Mouse (Mus musculus) midbrain, embryonic 13.5 days (tissue): ENCODE measurements around the gene Lzts3. TPM values are rescaled to one million over a fixed set of nuclear protein-coding genes. Genes with fewer than 3 reads are reported as not detected.
"Not testable (repeated sequence)": the region's sequence is repeated elsewhere in the genome, so short reads cannot be mapped to it uniquely, and the experiment has no call there.

Experiments
- ATAC-seq: fragments of 200-750 bp; cut with Nextera tagmentation; 2 replicates; pipeline ENCODE4 v1.8.0; 2017; ENCODE audit warnings: mild to moderate bottlenecking, moderate TSS enrichment, moderate library complexity
- H3K27ac ChIP-seq: fragments of 300-500 bp; sonication (generic); 2 replicates; pipeline ENCODE4 v1.5.1; 2015; ENCODE audit warnings: inconsistent platforms, mild to moderate bottlenecking, moderate library complexity
- H3K27me3 ChIP-seq: fragments of 300-500 bp; sonication (generic); 2 replicates; pipeline ENCODE4 v1.6.1; 2015; ENCODE audit warnings: mild to moderate bottlenecking, inconsistent platforms
- H3K36me3 ChIP-seq: fragments of 300-500 bp; sonication (generic); 2 replicates; pipeline ENCODE4 v1.6.1; 2015; ENCODE audit warnings: mild to moderate bottlenecking, inconsistent platforms
- H3K4me1 ChIP-seq: fragments of 300-500 bp; sonication (generic); replicated peaks from 2 replicates; pipeline ENCODE4 v1.6.1; 2015; ENCODE audit warnings: inconsistent platforms
- H3K4me2 ChIP-seq: fragments of 300-500 bp; sonication (generic); replicated peaks from 2 replicates; pipeline ENCODE4 v1.6.1; 2015; ENCODE audit warnings: moderate library complexity, mild to moderate bottlenecking, inconsistent platforms
- H3K4me3 ChIP-seq: fragments of 300-500 bp; sonication (generic); replicated peaks from 2 replicates; pipeline ENCODE4 v1.5.1; 2015; ENCODE audit warnings: mild to moderate bottlenecking, inconsistent platforms
- H3K9ac ChIP-seq: fragments of 300-500 bp; sonication (generic); replicated peaks from 2 replicates; pipeline ENCODE4 v1.6.1; 2015; ENCODE audit warnings: mild to moderate bottlenecking, inconsistent platforms
- H3K9me3 ChIP-seq: fragments of 300-500 bp; sonication (generic); 2 replicates; pipeline ENCODE4 v1.6.1; 2016; ENCODE audit warnings: mild to moderate bottlenecking, inconsistent platforms
- WGBS: fragments of 180-500 bp; shearing (Covaris S2); methylation state at CpG from one replicate; pipeline ENCODE4 v1.1.7; 2015; 5-methylcytosine and 5-hydroxymethylcytosine counted together
- polyA plus RNA-seq: library from polyadenylated mRNA; unstranded; fragments of >200 nt; fragmentation: Nextera tagmentation; extraction: Ambion mirVana; gene quantifications from 2 replicates; pipeline ENCODE4 v1.2.1, GENCODE M21; 2015

Lzts3 gene
- polyA plus RNA-seq, 1 experiment from 2014 or later: 9.2 TPM

GRCm38 (mm10) chr2:130656536-130656935, 13.9 kb upstream of the Lzts3 start:
- Histone ChIP-seq H3K9ac (no peak overlapping the region), H3K36me3 (peaks cover 81% of the 10 kb centered on the region), H3K9me3 (no peaks in the 10 kb centered on the region), H3K4me1 (no peaks in the 10 kb centered on the region), H3K27ac (no peak overlapping the region), H3K4me2 (no peak overlapping the region), H3K27me3 (no peaks in the 10 kb centered on the region), H3K4me3 (no peak overlapping the region)
- 91% methylated on average over 9 of the region's 9 CpGs for WGBS
- no peak for ATAC-seq

- Histone ChIP-seq H3K9me3 (no peaks in the 10 kb centered on the region), H3K27ac (no peak overlapping the region), H3K27me3 (no peaks in the 10 kb centered on the region), H3K9ac (no peak overlapping the region), H3K4me3 (no peak overlapping the region), H3K4me1 (no peaks in the 10 kb centered on the region), H3K4me2 (no peak overlapping the region), H3K36me3 (peaks cover 80% of the 10 kb centered on the region)
- no peak for ATAC-seq
- 94% methylated on average over 6 of the region's 6 CpGs for WGBS
Observed at GRCm38 (mm10) chr2:130655660-130656339, 13.2 kb upstream of the Lzts3 start.

- Histone ChIP-seq H3K4me2 (no peak overlapping the region), H3K27ac (no peak overlapping the region), H3K4me3 (no peak overlapping the region), H3K9me3 (no peaks in the 10 kb centered on the region), H3K9ac (no peak overlapping the region), H3K36me3 (peaks cover 84% of the 10 kb centered on the region), H3K27me3 (no peaks in the 10 kb centered on the region), H3K4me1 (no peaks in the 10 kb centered on the region)
- 95% methylated on average over 1 of the region's 1 CpGs for WGBS
- ATAC-seq: no peak
Observed at GRCm38 (mm10) chr2:130653760-130654159, 11.2 kb upstream of the Lzts3 start.

GRCm38 (mm10) chr2:130653303-130653702, 10.7 kb upstream of the Lzts3 start:
- peaks cover 80% of the 10 kb centered on the region for H3K36me3 ChIP-seq
- H3K27ac ChIP-seq: no peak overlapping the region
- no peaks in the 10 kb centered on the region for H3K9me3 ChIP-seq
- no peaks in the 10 kb centered on the region for H3K27me3 ChIP-seq
- ATAC-seq: no peak
- 94% methylated on average over 2 of the region's 2 CpGs for WGBS
- H3K9ac ChIP-seq: no peak overlapping the region
- no peaks in the 10 kb centered on the region for H3K4me1 ChIP-seq
- H3K4me3 ChIP-seq: no peak overlapping the region
- no peak overlapping the region for H3K4me2 ChIP-seq

GRCm38 (mm10) chr2:130649028-130649427, 6.4 kb upstream of the Lzts3 start:
- H3K4me3 ChIP-seq, H3K27me3 ChIP-seq, H3K27ac ChIP-seq, H3K4me1 ChIP-seq, ATAC-seq, H3K9me3 ChIP-seq, H3K9ac ChIP-seq, H3K4me2 ChIP-seq: not testable (repeated sequence)
- H3K36me3 ChIP-seq: peaks cover 39% of the 10 kb centered on the region
- 87% methylated on average over 6 of the region's 6 CpGs for whole genome bisulfite sequencing

- Histone ChIP-seq H3K4me2 (no peak overlapping the region), H3K27me3 (peaks cover 12% of the 10 kb centered on the region), H3K36me3 (peaks cover 10% of the 10 kb centered on the region), H3K27ac (no peak overlapping the region), H3K4me3 (no peak overlapping the region), H3K4me1 (peaks cover 15% of the 10 kb centered on the region), H3K9me3 (no peaks in the 10 kb centered on the region), H3K9ac (no peak overlapping the region)
- ATAC-seq: no peak
- WGBS: 87% methylated on average over 4 of the region's 4 CpGs
Observed at GRCm38 (mm10) chr2:130645198-130645597, 2.6 kb upstream of the Lzts3 start.

GRCm38 (mm10) chr2:130642197-130642660, 374 bp downstream of the Lzts3 start:
- ATAC-seq: peak; percentile 80
- no peaks in the 10 kb centered on the region for H3K36me3 ChIP-seq
- H3K4me2 ChIP-seq: peak overlapping the region; percentile 90
- H3K4me1 ChIP-seq: peaks cover 15% of the 10 kb centered on the region
- H3K9me3 ChIP-seq: no peaks in the 10 kb centered on the region
- peak overlapping the region; percentile 83 for H3K9ac ChIP-seq
- 0 out of 2 replicates have a peak overlapping the region, but pooled peaks have one; percentile 47 for H3K27ac ChIP-seq
- peaks cover 33% of the 10 kb centered on the region for H3K27me3 ChIP-seq
- under 1% methylated on average over 26 of the region's 27 CpGs for WGBS
- peak overlapping the region; percentile 73 for H3K4me3 ChIP-seq

- no peaks in the 10 kb centered on the region for H3K36me3 ChIP-seq
- peak overlapping the region; percentile 90 for H3K4me2 ChIP-seq
- peak overlapping the region; percentile 83 for H3K9ac ChIP-seq
- no peak for ATAC-seq
- H3K4me3 ChIP-seq: peak overlapping the region; percentile 73
- H3K9me3 ChIP-seq: no peaks in the 10 kb centered on the region
- H3K27me3 ChIP-seq: peaks cover 41% of the 10 kb centered on the region
- 73% methylated on average over 6 of the region's 6 CpGs for WGBS
- peaks cover 15% of the 10 kb centered on the region for H3K4me1 ChIP-seq
- no peak overlapping the region for H3K27ac ChIP-seq
Observed at GRCm38 (mm10) chr2:130641351-130642025, 1.1 kb downstream of the Lzts3 start.

- H3K4me2 ChIP-seq: no peak overlapping the region
- H3K36me3 ChIP-seq: no peaks in the 10 kb centered on the region
- no peak overlapping the region for H3K27ac ChIP-seq
- no peak for ATAC-seq
- no peak overlapping the region for H3K4me3 ChIP-seq
- H3K4me1 ChIP-seq: peaks cover 33% of the 10 kb centered on the region
- no peaks in the 10 kb centered on the region for H3K9me3 ChIP-seq
- peaks cover 63% of the 10 kb centered on the region for H3K27me3 ChIP-seq
- H3K9ac ChIP-seq: no peak overlapping the region
- 85% methylated on average over 6 of the region's 6 CpGs for WGBS
Observed at GRCm38 (mm10) chr2:130639276-130639675, 3.3 kb downstream of the Lzts3 start.

GRCm38 (mm10) chr2:130638101-130638611, 4.4 kb downstream of the Lzts3 start:
- 35% methylated on average over 16 of the region's 16 CpGs for WGBS
- Histone ChIP-seq H3K4me3 (no peak overlapping the region), H3K27me3 (peaks cover 73% of the 10 kb centered on the region), H3K27ac (no peak overlapping the region), H3K36me3 (no peaks in the 10 kb centered on the region), H3K9ac (no peak overlapping the region), H3K9me3 (no peaks in the 10 kb centered on the region), H3K4me1 (peaks cover 39% of the 10 kb centered on the region), H3K4me2 (no peak overlapping the region)
- ATAC-seq: no peak

- no peak for ATAC-seq
- H3K4me3 ChIP-seq: no peak overlapping the region
- H3K4me2 ChIP-seq: peak overlapping the region; percentile 59
- H3K9me3 ChIP-seq: no peaks in the 10 kb centered on the region
- H3K9ac ChIP-seq: peak overlapping the region; percentile 67; the same call in 1 of the 2 replicates
- WGBS: 10% methylated on average over 21 of the region's 21 CpGs
- H3K36me3 ChIP-seq: no peaks in the 10 kb centered on the region
- H3K27ac ChIP-seq: no peak overlapping the region
- H3K4me1 ChIP-seq: peaks cover 33% of the 10 kb centered on the region
- peaks cover 81% of the 10 kb centered on the region for H3K27me3 ChIP-seq
Observed at GRCm38 (mm10) chr2:130635847-130636246, 6.8 kb downstream of the Lzts3 start.

GRCm38 (mm10) chr2:130634739-130635411, 7.7 kb downstream of the Lzts3 start:
- Histone ChIP-seq H3K9ac (peak overlapping the region; percentile 67), H3K27ac (no peak overlapping the region), H3K4me1 (peaks cover 33% of the 10 kb centered on the region), H3K9me3 (no peaks in the 10 kb centered on the region), H3K4me3 (peak overlapping the region; percentile 33), H3K36me3 (no peaks in the 10 kb centered on the region), H3K27me3 (peaks cover 74% of the 10 kb centered on the region), H3K4me2 (peak overlapping the region; percentile 59)
- WGBS: 1% methylated on average over 38 of the region's 38 CpGs
- peak; percentile 46 for ATAC-seq
